Mouse (Mus musculus): ENCODE data around the gene Arx.

- TF ChIP-seq EP300 (IDR thresholded peaks at IDR 0.05; ENCODE audit: low read depth) (no peak), CTCF (IDR thresholded peaks at IDR 0.05; ENCODE audit: low read depth) (no peak)
Observed at GRCm38 (mm10) chrX:93285091-93285490, 1.2 kb upstream of the Arx start.

Measured in liver, embryonic 14.5 days (tissue).